Mouse (Mus musculus): ENCODE data around the gene Hs2st1. TPM values are rescaled to one million over a fixed set of nuclear protein-coding genes. Genes with fewer than 3 reads are reported as not detected.

Hs2st1 gene
- total and polyA plus RNA-seq, 3 experiments, result 17.6 to 36.4 (median 29.7) TPM

DNA sequence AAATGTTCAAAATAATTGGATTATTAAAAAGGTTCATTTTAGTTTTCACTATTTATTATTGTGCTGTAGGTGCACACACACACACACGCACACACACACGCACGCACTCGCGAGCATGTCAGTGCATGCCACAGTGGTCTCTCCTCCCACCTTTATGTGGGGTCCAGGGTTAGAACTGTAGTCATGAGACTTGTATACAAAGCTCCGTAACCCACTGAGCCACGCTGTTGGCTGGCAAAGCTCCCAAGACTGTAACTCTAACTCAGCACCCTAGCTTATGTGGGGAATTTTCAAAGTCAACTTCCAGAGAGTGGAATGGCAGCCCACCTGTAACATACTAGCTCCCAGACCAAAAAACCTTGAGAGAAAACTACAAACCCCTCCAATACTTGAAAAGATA is 24.8 kb downstream of the Hs2st1 start:
- Histone ChIP-seq H3K4me1 (ENCODE audit: control insufficient read depth in 1 of 2, insufficient read depth in 2 of 2) (peaks cover 4% of the 10 kb centered on the region in 2 experiments; a peak in 2 of 4 replicates), H3K27ac (ENCODE audit: insufficient read depth, low read depth) (no peak overlapping the region), H3K27me3 (replicated peaks) (no peaks in the 10 kb centered on the region), H3K9me3 (replicated peaks; ENCODE audit: low read length) (no peaks in the 10 kb centered on the region), H3K9ac (ENCODE audit: insufficient read depth, low read depth) (no peak overlapping the region), H3K4me2 (ENCODE audit: insufficient read depth, low read depth, poor library complexity, severe bottlenecking) (no peak overlapping the region), H3K79me2 (replicated peaks; ENCODE audit: control insufficient read depth, extremely low read depth, insufficient read depth, poor library complexity, severe bottlenecking) (peaks cover 4% of the 10 kb centered on the region), H3K36me3 (replicated peaks in 1 of 2; ENCODE audit: control insufficient read depth in 1 of 2, insufficient read depth in 1 of 2, low read length in 1 of 2) (peaks cover 0 to 14% of the 10 kb centered on the region in 2 experiments), H3K4me3 (replicated peaks in 1 of 3; ENCODE audit: low read depth in 2 of 3, low read length in 2 of 3, poor library complexity in 1 of 3) (no peak overlapping the region)
- dilution Hi-C loops (cut with MboI; ENCODE audit: extremely low pct_ligation_motif_present, extremely low pct_unique_long_range_greater_than_20kb, low sequenced_read_pairs), result no loop called here
- DNase-seq (ENCODE audit: extremely low read depth), result no peak
- TF ChIP-seq CHD2 (IDR thresholded peaks at IDR 0.05; ENCODE audit: low read length), result no peak
- no peak for TF ChIP-seq SIN3A (IDR thresholded peaks at IDR 0.05; ENCODE audit: low read length)
- no peak for TF ChIP-seq ZKSCAN1 (IDR thresholded peaks at IDR 0.05; ENCODE audit: borderline replicate concordance, low read depth, low read length)
- no peak for TF ChIP-seq TCF12 (IDR thresholded peaks at IDR 0.05; ENCODE audit: low read depth, low read length)
- no peak for TF ChIP-seq MYC (IDR thresholded peaks at IDR 0.05; ENCODE audit: low read depth, low read length)
- no peak for TF ChIP-seq IRF4 (IDR thresholded peaks at IDR 0.05; ENCODE audit: low read depth, low read length)
- no peak for TF ChIP-seq GABPA (IDR thresholded peaks at IDR 0.05; ENCODE audit: insufficient replicate concordance, low read depth, low read length)
- in situ Hi-C loops (cut with MboI; ENCODE audit: low pct_ligation_motif_present, low pct_unique_long_range_greater_than_20kb, low sequenced_read_pairs), result no loop called here

GRCm38 (mm10) chr3:144541906-144542438 is 28.0 kb downstream of the Hs2st1 start:
- in situ Hi-C loops (cut with MboI; ENCODE audit: low pct_ligation_motif_present, low pct_unique_long_range_greater_than_20kb, low sequenced_read_pairs), result no loop called here

DNA sequence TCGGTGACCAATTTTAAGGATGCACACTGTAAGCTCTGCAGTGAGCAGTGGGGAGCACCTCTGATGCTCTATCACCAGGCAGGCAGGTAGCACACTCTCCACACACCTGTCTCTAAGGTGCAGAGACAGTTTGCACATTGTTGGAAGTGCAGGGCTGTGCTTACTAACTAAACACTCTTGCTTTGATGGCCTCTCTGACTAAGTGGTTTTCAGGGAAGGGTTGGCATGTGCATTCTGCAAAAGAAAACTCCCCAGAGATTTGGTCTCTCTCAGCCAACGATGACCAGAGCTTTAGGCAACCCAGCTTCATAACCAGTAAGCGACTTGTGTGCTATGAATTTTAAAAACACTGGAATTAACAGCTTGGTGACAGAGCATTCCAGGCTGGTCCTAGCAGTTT is 29.2 kb downstream of the Hs2st1 start:
- H3K4me2 ChIP-seq (ENCODE audit: insufficient read depth, low read depth, poor library complexity, severe bottlenecking), result no peak overlapping the region
- no peak for DNase-seq (ENCODE audit: extremely low read depth)
- 0 out of 4 replicates have a peak, but pooled peaks of 1 of the 2 experiments have one; percentile 0 for TF ChIP-seq CTCF (conservative IDR thresholded peaks at IDR 0.05 in 1 of 2, IDR thresholded peaks at IDR 0.05 in 1 of 2; ENCODE audit: low read depth in 2 of 2, low read length in 2 of 2)
- no peak for TF ChIP-seq MXI1 (IDR thresholded peaks at IDR 0.05; ENCODE audit: low read depth, low read length)
- peaks cover 0 to 8% of the 10 kb centered on the region in 2 experiments for H3K36me3 ChIP-seq (replicated peaks in 1 of 2; ENCODE audit: control insufficient read depth in 1 of 2, insufficient read depth in 1 of 2, low read length in 1 of 2)
- peaks cover 4% of the 10 kb centered on the region; the same call in 1 of the 2 replicates for H3K79me2 ChIP-seq (replicated peaks; ENCODE audit: control insufficient read depth, extremely low read depth, insufficient read depth, poor library complexity, severe bottlenecking)
- H3K9ac ChIP-seq (ENCODE audit: insufficient read depth, low read depth), result no peak overlapping the region
- H3K27me3 ChIP-seq (replicated peaks), result no peaks in the 10 kb centered on the region
- no peak overlapping the region for H3K27ac ChIP-seq (ENCODE audit: insufficient read depth, low read depth)
- H3K4me1 ChIP-seq (ENCODE audit: control insufficient read depth in 1 of 2, insufficient read depth in 2 of 2), result peaks cover 7 to 26% of the 10 kb centered on the region in 2 experiments
- H3K9me3 ChIP-seq (replicated peaks; ENCODE audit: low read length), result no peaks in the 10 kb centered on the region
- in situ Hi-C loops (cut with MboI; ENCODE audit: low pct_ligation_motif_present, low pct_unique_long_range_greater_than_20kb, low sequenced_read_pairs), result no loop called here
- no peak overlapping the region for H3K4me3 ChIP-seq (replicated peaks in 1 of 3; ENCODE audit: low read depth in 2 of 3, low read length in 2 of 3, poor library complexity in 1 of 3)
- dilution Hi-C loops (cut with MboI; ENCODE audit: extremely low pct_ligation_motif_present, extremely low pct_unique_long_range_greater_than_20kb, low sequenced_read_pairs), result no loop called here

More at GRCm38 (mm10) chr3:144541906-144542438, 28.0 kb downstream of the Hs2st1 start:
- Histone ChIP-seq H3K4me1 (ENCODE audit: control insufficient read depth in 1 of 2, insufficient read depth in 2 of 2) (peaks cover 10 to 21% of the 10 kb centered on the region in 2 experiments), H3K9ac (ENCODE audit: insufficient read depth, low read depth) (no peak overlapping the region), H3K9me3 (replicated peaks; ENCODE audit: low read length) (no peaks in the 10 kb centered on the region), H3K79me2 (replicated peaks; ENCODE audit: control insufficient read depth, extremely low read depth, insufficient read depth, poor library complexity, severe bottlenecking) (peaks cover 4% of the 10 kb centered on the region; the same call in 1 of the 2 replicates), H3K4me2 (ENCODE audit: insufficient read depth, low read depth, poor library complexity, severe bottlenecking) (no peak overlapping the region), H3K36me3 (replicated peaks in 1 of 2; ENCODE audit: control insufficient read depth in 1 of 2, insufficient read depth in 1 of 2, low read length in 1 of 2) (peaks cover 0 to 8% of the 10 kb centered on the region in 2 experiments), H3K27ac (ENCODE audit: insufficient read depth, low read depth) (no peak overlapping the region), H3K4me3 (replicated peaks in 1 of 3; ENCODE audit: low read depth in 2 of 3, low read length in 2 of 3, poor library complexity in 1 of 3) (no peak overlapping the region), H3K27me3 (replicated peaks) (no peaks in the 10 kb centered on the region)
- dilution Hi-C loops (cut with MboI; ENCODE audit: extremely low pct_ligation_motif_present, extremely low pct_unique_long_range_greater_than_20kb, low sequenced_read_pairs), result no loop called here
- TF ChIP-seq POLR2AphosphoS2 (IDR thresholded peaks at IDR 0.05; ENCODE audit: low read depth, low read length) (no peak), CHD2 (IDR thresholded peaks at IDR 0.05; ENCODE audit: low read length) (no peak), NELFE (IDR thresholded peaks at IDR 0.05; ENCODE audit: low read depth, low read length) (no peak), CHD1 (IDR thresholded peaks at IDR 0.05; ENCODE audit: low read depth, low read length) (no peak), TCF12 (IDR thresholded peaks at IDR 0.05; ENCODE audit: low read depth, low read length) (no peak), USF2 (conservative IDR thresholded peaks at IDR 0.05; ENCODE audit: low read depth, low read length) (no peak), IRF4 (IDR thresholded peaks at IDR 0.05; ENCODE audit: low read depth, low read length) (no peak), HCFC1 (IDR thresholded peaks at IDR 0.05; ENCODE audit: low read depth, low read length) (no peak), KAT2A (IDR thresholded peaks at IDR 0.05; ENCODE audit: insufficient replicate concordance, low read length) (no peak), RAD21 (IDR thresholded peaks at IDR 0.05; ENCODE audit: low read depth, low read length) (no peak), E2F4 (IDR thresholded peaks at IDR 0.05; ENCODE audit: insufficient replicate concordance, low read depth, low read length) (no peak), MXI1 (IDR thresholded peaks at IDR 0.05; ENCODE audit: low read depth, low read length) (no peak)
- no peak for DNase-seq (ENCODE audit: extremely low read depth)

All from CH12.LX (cell line).